Mouse (Mus musculus) lung, embryonic 15.5 days (tissue): ENCODE data around the gene Ms4a2. TPM values are rescaled to one million over a fixed set of nuclear protein-coding genes. Genes with fewer than 3 reads are reported as not detected.

ENCODE experiments used
- ATAC-seq: fragments of 200-750 bp; cut with Nextera tagmentation; 2 replicates; pipeline ENCODE4 v1.8.0; 2017; ENCODE audit warnings: moderate number of reproducible peaks, borderline replicate concordance; ENCODE audit not compliant: low FRiP score, low TSS enrichment; ENCODE audit errors: extremely low read depth
- H3K27ac ChIP-seq: fragments of 300-500 bp; sonication (generic); 2 replicates; pipeline ENCODE4 v1.5.1; 2015; ENCODE audit warnings: moderate library complexity, mild to moderate bottlenecking, inconsistent platforms
- H3K27me3 ChIP-seq: fragments of 300-500 bp; sonication (generic); 2 replicates; pipeline ENCODE4 v1.6.1; 2015; ENCODE audit warnings: inconsistent platforms
- H3K36me3 ChIP-seq: fragments of 300-500 bp; sonication (generic); 2 replicates; pipeline ENCODE4 v1.6.1; 2015; ENCODE audit warnings: inconsistent platforms
- H3K4me1 ChIP-seq: fragments of 300-500 bp; sonication (generic); 2 replicates; pipeline ENCODE4 v1.6.1; 2015; ENCODE audit warnings: inconsistent platforms
- H3K4me2 ChIP-seq: fragments of 300-500 bp; sonication (generic); 2 replicates; pipeline ENCODE4 v1.6.1; 2015; ENCODE audit warnings: inconsistent platforms, mild to moderate bottlenecking, moderate library complexity
- H3K4me3 ChIP-seq: fragments of 300-500 bp; sonication (generic); 2 replicates; pipeline ENCODE4 v1.5.1; 2015; ENCODE audit warnings: mild to moderate bottlenecking, inconsistent platforms
- H3K9ac ChIP-seq: fragments of 300-500 bp; sonication (generic); 2 replicates; pipeline ENCODE4 v1.6.1; 2015; ENCODE audit warnings: inconsistent platforms
- H3K9me3 ChIP-seq: fragments of 300-500 bp; sonication (generic); 2 replicates; pipeline ENCODE4 v1.6.1; 2016; ENCODE audit warnings: inconsistent platforms
- WGBS: fragments of 180-500 bp; shearing (Covaris S2); methylation state at CpG from one replicate; pipeline ENCODE4 v1.1.7; 2015; 5-methylcytosine and 5-hydroxymethylcytosine counted together
- polyA plus RNA-seq: library from polyadenylated mRNA; unstranded; fragments of >200 nt; fragmentation: Nextera tagmentation; extraction: Ambion mirVana; gene quantifications from 2 replicates; pipeline ENCODE4 v1.2.1, GENCODE M21; 2015

Gene Ms4a2
- polyA plus RNA-seq, 1 experiment from 2014 or later, result 0.17 TPM

DNA sequence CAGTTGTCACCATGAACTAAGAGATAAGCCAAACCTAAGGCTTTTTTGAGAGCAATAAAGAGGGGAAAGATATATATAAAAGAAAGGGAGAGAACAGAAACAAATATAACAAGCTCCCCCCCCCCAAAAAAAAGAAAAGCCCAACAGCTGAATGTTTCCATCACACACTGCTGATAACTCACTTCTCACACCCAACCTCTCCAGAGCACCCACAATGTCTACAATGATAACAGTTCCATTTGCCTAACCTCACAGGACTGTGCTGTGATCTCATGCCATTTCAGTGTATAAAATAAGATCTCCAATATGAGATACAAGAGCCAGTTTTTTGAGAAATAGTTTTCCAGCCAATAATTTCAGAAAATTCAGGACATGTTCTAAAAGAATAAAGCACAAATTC is 5.5 kb downstream of the Ms4a2 start:
- H3K36me3 ChIP-seq, result no peaks in the 10 kb centered on the region
- no peak for ATAC-seq
- no peak overlapping the region for H3K9ac ChIP-seq
- no peak overlapping the region for H3K27ac ChIP-seq
- H3K9me3 ChIP-seq, result no peaks in the 10 kb centered on the region
- no peak overlapping the region for H3K4me3 ChIP-seq
- H3K4me1 ChIP-seq, result peaks cover 9% of the 10 kb centered on the region
- no peaks in the 10 kb centered on the region for H3K27me3 ChIP-seq
- H3K4me2 ChIP-seq, result no peak overlapping the region

DNA sequence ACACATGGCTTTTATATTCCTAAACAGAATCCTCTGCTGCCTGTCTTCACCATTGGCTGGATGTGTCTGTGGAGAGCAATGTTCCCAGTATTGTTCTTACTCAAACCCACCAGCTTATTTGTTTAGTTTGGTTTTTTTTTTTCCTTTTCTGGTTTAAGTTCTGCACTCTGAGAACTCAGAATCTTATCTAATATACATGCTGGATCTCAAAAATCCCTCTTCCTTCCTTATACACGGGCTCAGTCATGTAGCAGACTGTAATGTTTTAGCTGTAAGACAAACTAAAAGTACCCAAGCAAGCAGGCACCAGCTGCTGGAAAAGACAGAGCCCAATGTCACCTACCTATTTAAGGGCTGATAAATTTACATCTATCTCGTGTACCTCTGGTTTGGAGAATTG is 8.7 kb downstream of the Ms4a2 start:
- Histone ChIP-seq H3K27me3 (no peaks in the 10 kb centered on the region), H3K4me3 (no peak overlapping the region), H3K36me3 (no peaks in the 10 kb centered on the region), H3K4me2 (no peak overlapping the region), H3K4me1 (peaks cover 12% of the 10 kb centered on the region), H3K27ac (no peak overlapping the region), H3K9ac (no peak overlapping the region), H3K9me3 (no peaks in the 10 kb centered on the region)
- WGBS, result 47% methylated on average over 2 of the region's 2 CpGs
- no peak for ATAC-seq

DNA sequence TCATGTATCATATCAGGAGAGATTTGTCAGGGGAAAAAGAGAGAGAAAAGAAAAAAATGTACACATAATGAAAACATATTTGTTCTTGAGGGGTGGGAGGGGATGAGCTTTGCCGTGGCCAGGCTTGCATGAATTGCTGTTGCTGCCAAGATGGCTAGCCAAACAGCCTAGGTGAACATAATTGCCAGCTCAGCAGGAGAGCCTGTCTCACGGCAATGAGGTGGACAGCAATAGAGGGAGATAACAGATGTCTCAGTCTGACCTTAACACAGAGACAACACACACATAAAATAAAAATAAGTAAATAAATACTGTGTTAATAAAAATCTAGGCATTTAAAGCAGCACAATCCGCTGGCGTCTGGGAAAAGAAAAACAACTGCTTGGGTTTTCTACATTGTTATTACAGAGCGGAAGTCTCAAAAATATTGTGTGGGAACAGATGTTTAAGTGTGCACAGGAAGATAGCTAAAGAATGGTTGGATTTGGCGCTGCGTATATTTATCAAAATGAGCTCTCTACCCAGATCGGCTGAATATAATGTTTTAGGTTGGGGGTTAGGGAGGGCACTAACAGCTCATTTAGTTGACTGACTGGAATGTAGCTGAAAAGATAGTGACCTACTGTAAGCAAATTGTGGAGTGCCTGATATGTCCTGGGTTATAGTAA is 9.6 kb downstream of the Ms4a2 start:
- 28% methylated on average over 8 of the region's 8 CpGs for WGBS
- Histone ChIP-seq H3K4me1 (peaks cover 12% of the 10 kb centered on the region), H3K27ac (peak overlapping the region; percentile 47; the same call in 1 of the 2 replicates), H3K27me3 (no peaks in the 10 kb centered on the region), H3K9me3 (no peaks in the 10 kb centered on the region), H3K4me3 (no peak overlapping the region), H3K4me2 (0 out of 2 replicates have a peak overlapping the region, but pooled peaks have one; percentile 2), H3K9ac (no peak overlapping the region), H3K36me3 (no peaks in the 10 kb centered on the region)
- no peak for ATAC-seq

DNA sequence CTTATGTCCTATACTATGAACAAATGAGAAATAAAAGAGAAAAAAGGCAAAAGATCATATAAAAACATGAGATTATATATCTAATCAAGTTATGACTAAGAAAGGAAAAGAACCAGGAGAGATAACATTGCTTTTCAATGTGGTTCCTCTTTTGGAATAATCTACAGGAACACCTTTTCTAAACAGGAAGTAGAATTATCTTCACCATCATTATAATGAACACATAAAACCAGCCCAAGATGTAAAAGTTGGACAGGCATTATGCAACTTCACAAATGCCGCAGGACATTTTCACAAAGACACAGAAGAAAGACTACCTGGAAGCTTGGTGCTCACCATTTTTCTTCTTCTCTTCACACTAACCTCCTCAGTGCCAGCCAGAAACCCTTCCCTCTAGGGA is 10.4 kb downstream of the Ms4a2 start:
- H3K9me3 ChIP-seq, result no peaks in the 10 kb centered on the region
- no peak overlapping the region for H3K4me3 ChIP-seq
- H3K36me3 ChIP-seq, result no peaks in the 10 kb centered on the region
- H3K27ac ChIP-seq, result no peak overlapping the region
- 76% methylated on average over 1 of the region's 1 CpGs for WGBS
- H3K4me2 ChIP-seq, result no peak overlapping the region
- ATAC-seq, result no peak
- peaks cover 12% of the 10 kb centered on the region for H3K4me1 ChIP-seq
- H3K9ac ChIP-seq, result no peak overlapping the region
- H3K27me3 ChIP-seq, result no peaks in the 10 kb centered on the region

DNA sequence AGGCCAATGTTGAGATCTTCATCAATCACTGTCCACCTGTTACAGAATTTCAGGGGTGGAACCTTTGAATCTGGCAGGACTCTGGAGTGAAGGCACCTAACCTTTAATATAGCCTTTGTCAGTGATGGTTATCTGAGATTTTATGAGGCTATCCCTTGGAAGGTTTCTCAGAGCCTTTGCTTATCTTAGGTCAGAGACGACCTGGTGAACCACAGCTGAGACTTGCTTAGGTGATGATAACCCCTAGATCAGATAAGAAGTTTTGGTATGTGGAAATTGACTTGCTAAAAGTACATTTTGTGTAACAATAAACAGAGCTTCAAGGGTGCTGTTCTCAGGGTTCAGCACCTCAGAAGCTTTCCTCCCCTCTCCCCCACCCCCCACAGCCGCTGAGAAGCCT is 11.2 kb downstream of the Ms4a2 start:
- Histone ChIP-seq H3K4me2 (no peak overlapping the region), H3K4me3 (no peak overlapping the region), H3K27me3 (no peaks in the 10 kb centered on the region), H3K27ac (no peak overlapping the region), H3K36me3 (no peaks in the 10 kb centered on the region), H3K4me1 (peaks cover 12% of the 10 kb centered on the region), H3K9ac (no peak overlapping the region), H3K9me3 (no peaks in the 10 kb centered on the region)
- WGBS, result 24% methylated on average over 2 of the region's 2 CpGs
- no peak for ATAC-seq

DNA sequence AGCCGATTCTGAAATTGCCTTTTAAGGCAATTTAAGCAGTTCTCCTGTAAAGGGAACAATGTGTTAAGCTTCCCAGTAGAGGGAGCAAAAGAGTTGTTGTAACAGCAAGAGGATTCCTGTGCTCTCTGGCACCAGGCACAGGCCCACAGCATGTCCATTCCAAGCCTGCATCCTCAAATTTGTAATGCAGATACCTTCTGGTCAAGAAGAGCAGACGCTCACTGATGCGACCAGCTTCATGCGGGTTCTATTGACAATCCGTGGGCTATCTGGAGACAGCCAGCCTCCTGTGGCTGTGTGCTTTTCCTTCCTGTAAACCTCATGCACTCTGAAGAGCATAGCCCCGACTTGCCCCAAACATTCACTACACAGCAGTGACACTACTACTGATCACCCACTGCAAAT is 12.0 kb downstream of the Ms4a2 start:
- 13% methylated on average over 6 of the region's 6 CpGs for WGBS
- H3K9ac ChIP-seq, result no peak overlapping the region
- no peaks in the 10 kb centered on the region for H3K9me3 ChIP-seq
- no peak overlapping the region for H3K4me3 ChIP-seq
- no peak overlapping the region for H3K27ac ChIP-seq
- peaks cover 12% of the 10 kb centered on the region for H3K4me1 ChIP-seq
- peak; percentile 55; the same call in 1 of the 2 replicates for ATAC-seq
- no peaks in the 10 kb centered on the region for H3K27me3 ChIP-seq
- H3K4me2 ChIP-seq, result no peak overlapping the region
- no peaks in the 10 kb centered on the region for H3K36me3 ChIP-seq

DNA sequence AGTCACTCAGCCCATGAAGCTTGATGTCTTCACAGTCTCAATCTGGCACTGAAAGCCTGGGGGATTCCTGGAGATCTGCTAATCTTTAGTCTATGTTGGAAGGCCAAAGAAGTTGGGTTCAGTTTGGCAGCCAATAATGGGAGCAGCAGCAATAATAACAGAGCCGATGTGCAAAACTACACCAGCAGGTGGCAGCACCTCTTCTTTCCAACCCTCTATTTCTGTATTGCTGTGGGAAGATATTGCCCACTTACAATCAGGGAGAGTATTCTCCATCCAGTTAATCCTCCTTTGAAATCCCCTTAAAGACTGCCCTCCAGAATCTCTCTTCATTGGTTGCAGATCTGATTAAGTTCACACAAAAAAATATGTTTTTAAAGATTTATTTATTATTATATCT is 15.3 kb downstream of the Ms4a2 start:
- Histone ChIP-seq H3K27me3 (no peaks in the 10 kb centered on the region), H3K9ac (no peak overlapping the region), H3K36me3 (no peaks in the 10 kb centered on the region), H3K4me3 (no peak overlapping the region), H3K4me2 (no peak overlapping the region), H3K27ac (no peak overlapping the region), H3K4me1 (0 out of 2 replicates have a peak, but pooled peaks cover 3% of the 10 kb centered on the region), H3K9me3 (no peaks in the 10 kb centered on the region)
- 13% methylated on average over 1 of the region's 1 CpGs for WGBS
- ATAC-seq, result no peak

DNA sequence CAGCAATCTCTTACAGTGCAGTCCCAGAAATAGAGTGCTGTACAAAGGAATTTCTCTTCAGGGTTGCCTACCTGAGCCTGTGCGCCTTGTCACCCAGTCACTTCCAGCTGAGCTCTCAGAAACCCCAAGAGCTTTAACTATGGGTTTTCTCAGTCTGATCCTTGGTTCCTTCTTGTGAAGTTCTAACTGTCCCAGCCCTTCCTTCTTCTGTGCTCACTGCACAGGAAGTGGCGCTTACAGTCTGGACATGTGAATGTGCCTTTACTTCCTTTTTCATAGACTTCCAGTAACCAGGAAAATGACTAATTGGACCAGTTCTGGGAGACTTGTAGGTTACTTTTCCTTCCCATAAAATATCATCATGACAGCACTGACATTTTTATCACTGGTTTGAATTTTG is 18.9 kb downstream of the Ms4a2 start, which contains the start of gene Ms4a6d:
Ms4a6d (minus strand) TSS at position 247 of the 400 bp plus-strand sequence.
- Histone ChIP-seq H3K36me3 (no peaks in the 10 kb centered on the region), H3K27ac (no peak within 1 kb of the TSS), H3K4me1 (no peaks in the 10 kb centered on the region), H3K4me2 (no peak within 1 kb of the TSS), H3K9me3 (no peaks in the 10 kb centered on the region), H3K27me3 (no peaks in the 10 kb centered on the region), H3K4me3 (no peak within 1 kb of the TSS), H3K9ac (no peak within 1 kb of the TSS)
- 81% methylated on average over 2 of the region's 2 CpGs for WGBS
- ATAC-seq, result no peak

DNA sequence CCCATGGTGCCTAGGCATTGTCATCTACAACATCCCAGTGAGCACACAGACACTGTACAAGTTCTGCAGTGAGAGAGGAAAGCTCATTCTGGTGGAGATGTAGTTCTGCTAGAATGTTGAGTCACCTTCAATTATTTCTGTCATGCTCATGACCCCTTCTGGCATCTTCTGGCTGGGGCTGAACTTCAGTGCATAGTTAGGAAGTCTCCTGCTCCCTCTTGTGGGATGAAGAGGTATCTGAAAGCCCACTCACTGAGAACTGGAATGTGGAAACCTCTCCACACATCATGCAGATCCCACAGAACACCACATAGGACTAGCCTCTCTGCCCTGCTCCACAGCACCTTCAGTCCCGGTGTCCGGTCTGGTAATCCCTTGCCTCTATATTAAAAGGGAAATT is 21.5 kb downstream of the Ms4a2 start:
- H3K9ac ChIP-seq, result no peak overlapping the region
- H3K4me2 ChIP-seq, result no peak overlapping the region
- H3K27ac ChIP-seq, result no peak overlapping the region
- H3K27me3 ChIP-seq, result no peaks in the 10 kb centered on the region
- H3K4me1 ChIP-seq, result no peaks in the 10 kb centered on the region
- no peaks in the 10 kb centered on the region for H3K9me3 ChIP-seq
- no peak overlapping the region for H3K4me3 ChIP-seq
- H3K36me3 ChIP-seq, result no peaks in the 10 kb centered on the region
- 93% methylated on average over 2 of the region's 2 CpGs for WGBS
- ATAC-seq, result 0 out of 2 replicates have a peak, but pooled peaks have one; percentile 42

DNA sequence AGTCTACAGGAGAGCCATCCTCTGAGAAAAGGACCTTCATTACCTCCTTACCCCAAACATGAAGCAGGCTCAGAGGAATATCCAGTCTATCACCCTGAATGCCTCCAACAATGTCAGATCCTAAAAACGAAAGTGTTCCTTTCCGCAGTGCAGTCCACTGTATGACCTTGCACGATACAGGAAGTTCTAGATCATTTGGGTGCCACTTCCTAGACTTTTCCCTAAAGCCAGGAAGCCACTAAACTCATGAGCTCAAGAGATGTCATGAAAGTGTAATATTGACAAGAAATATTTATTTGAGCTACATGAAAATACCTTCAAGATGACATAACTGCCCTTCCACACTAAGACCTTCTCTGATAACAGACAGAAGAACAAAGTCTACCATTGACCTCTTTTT is 22.2 kb downstream of the Ms4a2 start:
- Histone ChIP-seq H3K9me3 (no peaks in the 10 kb centered on the region), H3K27me3 (no peaks in the 10 kb centered on the region), H3K4me2 (no peak overlapping the region), H3K4me3 (no peak overlapping the region), H3K9ac (no peak overlapping the region), H3K4me1 (no peaks in the 10 kb centered on the region), H3K36me3 (no peaks in the 10 kb centered on the region), H3K27ac (no peak overlapping the region)
- ATAC-seq, result no peak
- 82% methylated on average over 3 of the region's 3 CpGs for WGBS

DNA sequence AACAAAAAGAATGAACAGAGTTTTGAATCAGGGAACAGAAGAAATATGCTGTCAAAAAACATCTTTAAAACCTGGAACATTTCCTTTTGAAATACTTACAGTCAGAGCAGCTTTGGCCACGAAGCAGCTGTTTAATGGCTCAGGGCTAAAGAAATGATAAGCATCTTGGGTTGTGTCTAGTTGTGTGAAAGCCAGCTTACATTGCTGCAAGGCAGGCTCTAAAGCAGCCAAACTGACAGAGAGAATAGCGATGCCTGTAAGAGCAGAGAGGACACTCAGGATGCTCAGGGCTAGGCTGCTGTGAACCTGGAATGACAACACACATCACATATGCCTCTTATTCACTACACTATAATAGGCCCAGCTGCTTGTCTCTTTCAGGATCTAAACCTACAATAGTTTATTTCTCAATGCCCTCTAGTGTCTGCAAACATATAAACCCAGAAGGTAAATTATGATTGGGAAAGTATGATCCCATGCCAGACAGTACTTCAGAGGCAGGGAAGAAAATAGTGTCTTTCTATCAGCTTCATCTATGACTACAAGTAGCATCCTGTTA is 33.5 kb downstream of the Ms4a2 start:
- Histone ChIP-seq H3K27me3 (no peaks in the 10 kb centered on the region), H3K9ac (no peak overlapping the region), H3K9me3 (no peaks in the 10 kb centered on the region), H3K4me3 (no peak overlapping the region), H3K4me1 (no peaks in the 10 kb centered on the region), H3K4me2 (no peak overlapping the region), H3K36me3 (no peaks in the 10 kb centered on the region), H3K27ac (no peak overlapping the region)
- ATAC-seq, result no peak
- 66% methylated on average over 2 of the region's 2 CpGs for WGBS

DNA sequence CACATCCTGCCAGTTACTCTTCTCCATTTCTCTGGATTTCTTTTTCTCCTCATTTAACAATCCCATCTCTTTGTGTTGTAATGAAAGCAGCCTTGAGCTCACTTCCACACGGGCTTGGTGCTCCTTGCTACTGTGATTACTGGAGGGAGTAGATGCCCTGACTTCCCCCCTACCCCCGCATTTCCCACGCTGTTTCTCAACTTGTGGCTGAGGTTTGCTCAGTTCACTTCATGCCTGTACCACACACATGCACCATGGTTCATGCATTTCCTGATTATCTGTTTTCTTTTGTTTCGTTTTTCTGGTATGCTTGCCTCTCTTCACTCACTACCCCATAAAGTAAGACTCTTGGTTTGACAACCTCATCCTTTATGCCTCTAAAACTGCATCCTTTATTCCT is 34.3 kb downstream of the Ms4a2 start:
- Histone ChIP-seq H3K4me1 (no peaks in the 10 kb centered on the region), H3K27me3 (no peaks in the 10 kb centered on the region), H3K4me3 (no peak overlapping the region), H3K36me3 (no peaks in the 10 kb centered on the region), H3K9me3 (no peaks in the 10 kb centered on the region), H3K9ac (no peak overlapping the region), H3K4me2 (no peak overlapping the region), H3K27ac (no peak overlapping the region)
- ATAC-seq, result no peak
- 65% methylated on average over 4 of the region's 4 CpGs for WGBS
